Mouse (Mus musculus) liver, postnatal 0 days (tissue): ENCODE data around the gene Cdc42ep3. TPM values are rescaled to one million over a fixed set of nuclear protein-coding genes. Genes with fewer than 3 reads are reported as not detected.

Experiments
- ATAC-seq: fragments of 200-750 bp; cut with Nextera tagmentation; 2 replicates; pipeline ENCODE4 v1.8.0; 2017; ENCODE audit warnings: mild to moderate bottlenecking, moderate library complexity
- DNase-seq: peaks from one replicate; pipeline ENCODE4 v3.0.0-alpha.2; 2016
- H3K27ac ChIP-seq: fragments of 300-500 bp; sonication (generic); 2 replicates; pipeline ENCODE4 v1.5.1; 2014; ENCODE audit warnings: antibody characterized with exemption, moderate library complexity, mild to moderate bottlenecking, low read depth
- H3K27me3 ChIP-seq: fragments of 300-500 bp; sonication (generic); 2 replicates; pipeline ENCODE4 v1.6.1; 2014; ENCODE audit warnings: low read length, control low read depth, mixed read lengths; ENCODE audit not compliant: insufficient read depth
- H3K36me3 ChIP-seq: fragments of 300-500 bp; sonication (generic); replicated peaks from 2 replicates; pipeline ENCODE4 v1.6.1; 2014; ENCODE audit warnings: mild to moderate bottlenecking, control low read depth, low read length, moderate library complexity, mixed read lengths; ENCODE audit not compliant: insufficient read depth
- H3K4me1 ChIP-seq: fragments of 300-500 bp; sonication (generic); 2 replicates; pipeline ENCODE4 v1.6.1; 2014; ENCODE audit warnings: antibody characterized with exemption, mild to moderate bottlenecking, control low read depth; ENCODE audit not compliant: insufficient read depth
- H3K4me2 ChIP-seq: fragments of 300-500 bp; sonication (generic); 2 replicates; pipeline ENCODE4 v1.6.1; 2014; ENCODE audit warnings: low read depth, mild to moderate bottlenecking, low read length, moderate library complexity, mixed read lengths
- H3K4me3 ChIP-seq: fragments of 300-500 bp; sonication (generic); 2 replicates; pipeline ENCODE4 v1.5.1; 2014; ENCODE audit warnings: low read depth, low read length
- H3K9ac ChIP-seq: fragments of 300-500 bp; sonication (generic); replicated peaks from 2 replicates; pipeline ENCODE4 v1.6.1; 2014; ENCODE audit warnings: mild to moderate bottlenecking, moderate library complexity
- H3K9me3 ChIP-seq: fragments of 300-500 bp; sonication (generic); 2 replicates; pipeline ENCODE4 v1.6.1; 2016; ENCODE audit warnings: mild to moderate bottlenecking, control low read depth, low read length, mixed read lengths
- CTCF ChIP-seq: sonication (generic); IDR thresholded peaks from 2 replicates; pipeline ENCODE4 v1.5.1; 2016; ENCODE audit warnings: antibody characterized with exemption, low read depth
- EP300 ChIP-seq: IDR thresholded peaks from 2 replicates; pipeline ENCODE4 v1.6.1; 2016; ENCODE audit warnings: antibody characterized with exemption, low read depth, mild to moderate bottlenecking
- whole genome bisulfite sequencing: fragments of 180-500 bp; shearing (Covaris S2); extraction: QIAGEN DNeasy Blood & Tissue Kit; methylation state at CpG from one replicate; pipeline ENCODE4 v1.1.7; 2014; ENCODE audit not compliant: insufficient replicate concordance; 5-methylcytosine and 5-hydroxymethylcytosine counted together
- polyA plus RNA-seq: library from polyadenylated mRNA; unstranded; fragments of >200 nt; fragmentation: Nextera tagmentation; extraction: Ambion mirVana; gene quantifications from 2 replicates; pipeline ENCODE4 v1.2.1, GENCODE M21; 2015

Gene Cdc42ep3
- polyA plus RNA-seq, 1 experiment from 2014 or later = 32.7 TPM

DNA sequence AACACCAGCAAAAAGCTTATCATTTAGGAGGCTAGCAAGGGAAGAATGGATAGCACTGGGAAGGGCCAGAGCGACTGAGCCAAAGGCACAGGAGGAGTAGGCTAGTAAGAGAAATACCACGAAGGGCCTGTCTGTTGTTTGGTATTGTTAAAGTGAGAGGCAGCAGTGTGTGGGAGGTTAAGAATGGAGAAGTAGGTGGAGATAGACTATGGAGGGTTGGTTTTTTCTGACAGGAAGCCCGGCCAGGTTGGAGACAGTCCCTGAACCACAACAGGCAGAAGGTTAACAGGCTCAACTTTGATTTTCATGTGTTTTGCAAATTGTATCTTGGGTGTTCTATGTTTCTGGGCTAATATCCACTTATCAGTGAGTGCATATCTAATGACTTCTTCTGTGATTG is 26.6 kb upstream of the Cdc42ep3 start:
- Histone ChIP-seq H3K27me3 (no peaks in the 10 kb centered on the region), H3K9me3 (no peaks in the 10 kb centered on the region), H3K4me3 (no peak overlapping the region), H3K4me2 (no peak overlapping the region), H3K36me3 (no peaks in the 10 kb centered on the region), H3K9ac (no peak overlapping the region), H3K4me1 (no peaks in the 10 kb centered on the region), H3K27ac (no peak overlapping the region)
- TF ChIP-seq EP300 (no peak), CTCF (no peak)
- WGBS = 44% methylated on average over 3 of the region's 3 CpGs
- DNase-seq = no peak
- no peak for ATAC-seq

DNA sequence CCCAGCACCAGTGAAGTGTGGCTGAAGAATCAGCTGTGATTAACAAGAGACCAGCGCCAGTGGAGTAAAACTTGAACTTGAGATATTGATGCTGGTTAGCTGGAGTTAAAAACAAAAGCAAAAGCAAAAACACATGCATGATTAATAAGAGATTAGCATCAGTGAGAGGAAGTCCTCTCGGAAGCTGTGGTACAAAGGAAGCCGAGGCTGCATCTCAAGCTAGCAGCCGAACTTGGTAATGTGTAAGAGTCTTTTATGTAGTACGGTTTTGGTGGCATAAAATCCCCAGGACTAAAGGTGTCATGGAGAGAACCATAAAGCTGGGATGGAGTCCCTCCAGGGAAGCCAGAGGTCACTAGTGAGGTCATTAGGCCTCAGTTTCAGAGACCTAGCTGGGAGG is 24.3 kb upstream of the Cdc42ep3 start:
- WGBS = 42% methylated on average over 5 of the region's 5 CpGs
- Histone ChIP-seq H3K4me2 (no peak overlapping the region), H3K4me3 (no peak overlapping the region), H3K36me3 (no peaks in the 10 kb centered on the region), H3K9me3 (no peaks in the 10 kb centered on the region), H3K9ac (no peak overlapping the region), H3K27ac (no peak overlapping the region), H3K27me3 (no peaks in the 10 kb centered on the region), H3K4me1 (no peaks in the 10 kb centered on the region)
- no peak for ATAC-seq
- no peak for DNase-seq
- TF ChIP-seq EP300 = no peak
- TF ChIP-seq CTCF = no peak

DNA sequence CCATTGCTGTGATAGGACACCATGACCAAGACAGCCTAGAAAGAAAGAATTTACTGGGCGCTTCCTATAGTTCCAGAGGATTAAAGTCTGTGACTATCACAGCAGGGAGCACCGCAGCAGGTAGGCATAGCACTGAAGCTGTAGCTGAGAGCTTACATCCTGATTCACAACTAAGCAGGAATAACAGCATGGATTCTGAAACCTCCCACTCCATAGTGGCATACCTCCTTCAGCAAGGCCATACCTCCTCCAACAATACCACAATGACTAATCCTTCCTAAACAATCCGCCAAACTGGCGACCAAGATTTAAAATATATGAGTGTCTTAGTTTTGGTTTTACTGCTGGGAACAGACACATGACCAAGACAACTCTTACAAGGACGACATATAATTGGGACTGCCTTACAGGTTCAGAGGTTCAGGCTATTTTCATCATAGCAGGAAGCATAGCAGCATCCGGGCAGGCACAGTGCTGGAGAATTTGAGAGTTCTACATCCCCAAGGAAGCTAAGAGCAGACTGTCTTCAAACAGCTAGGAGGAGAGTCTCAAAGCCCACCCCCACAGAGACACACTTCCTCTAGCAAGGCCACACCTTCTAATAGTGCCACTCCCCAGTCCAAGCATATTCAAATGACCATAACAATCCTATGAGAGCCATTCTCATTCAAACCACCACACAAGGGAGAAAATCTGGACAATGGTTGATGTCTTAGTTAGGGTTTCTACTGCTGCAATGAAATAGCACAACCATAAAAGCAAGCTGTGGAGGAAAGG is 21.7 kb upstream of the Cdc42ep3 start:
- no peaks in the 10 kb centered on the region for H3K36me3 ChIP-seq
- H3K9ac ChIP-seq = no peak overlapping the region
- H3K4me1 ChIP-seq = no peaks in the 10 kb centered on the region
- 63% methylated on average over 6 of the region's 6 CpGs for WGBS
- H3K4me2 ChIP-seq = no peak overlapping the region
- TF ChIP-seq CTCF (no peak), EP300 (no peak)
- H3K4me3 ChIP-seq = no peak overlapping the region
- no peaks in the 10 kb centered on the region for H3K9me3 ChIP-seq
- H3K27me3 ChIP-seq = no peaks in the 10 kb centered on the region
- no peak for DNase-seq
- no peak for ATAC-seq
- no peak overlapping the region for H3K27ac ChIP-seq

DNA sequence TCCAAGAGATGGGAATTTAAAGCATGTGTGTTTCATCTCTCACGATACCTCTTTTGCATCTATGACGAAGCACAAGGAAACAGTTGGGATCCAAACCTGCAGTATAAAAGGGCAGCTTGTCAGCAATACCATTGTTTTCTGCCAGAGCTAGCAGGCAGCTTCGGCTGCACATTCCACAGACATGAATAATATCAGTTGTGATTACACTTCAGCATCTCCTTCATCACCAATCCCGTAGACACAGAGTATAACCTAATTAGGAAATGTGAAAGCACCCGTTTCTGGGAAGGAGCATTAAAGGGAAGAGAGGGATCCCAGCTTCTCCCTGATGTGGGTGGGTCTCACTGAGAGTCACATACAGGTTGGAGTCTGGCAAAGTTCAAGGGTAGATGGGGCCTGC is 18.1 kb upstream of the Cdc42ep3 start:
- TF ChIP-seq CTCF (no peak), EP300 (no peak)
- H3K9me3 ChIP-seq = no peaks in the 10 kb centered on the region
- 66% methylated on average over 5 of the region's 5 CpGs for WGBS

DNA sequence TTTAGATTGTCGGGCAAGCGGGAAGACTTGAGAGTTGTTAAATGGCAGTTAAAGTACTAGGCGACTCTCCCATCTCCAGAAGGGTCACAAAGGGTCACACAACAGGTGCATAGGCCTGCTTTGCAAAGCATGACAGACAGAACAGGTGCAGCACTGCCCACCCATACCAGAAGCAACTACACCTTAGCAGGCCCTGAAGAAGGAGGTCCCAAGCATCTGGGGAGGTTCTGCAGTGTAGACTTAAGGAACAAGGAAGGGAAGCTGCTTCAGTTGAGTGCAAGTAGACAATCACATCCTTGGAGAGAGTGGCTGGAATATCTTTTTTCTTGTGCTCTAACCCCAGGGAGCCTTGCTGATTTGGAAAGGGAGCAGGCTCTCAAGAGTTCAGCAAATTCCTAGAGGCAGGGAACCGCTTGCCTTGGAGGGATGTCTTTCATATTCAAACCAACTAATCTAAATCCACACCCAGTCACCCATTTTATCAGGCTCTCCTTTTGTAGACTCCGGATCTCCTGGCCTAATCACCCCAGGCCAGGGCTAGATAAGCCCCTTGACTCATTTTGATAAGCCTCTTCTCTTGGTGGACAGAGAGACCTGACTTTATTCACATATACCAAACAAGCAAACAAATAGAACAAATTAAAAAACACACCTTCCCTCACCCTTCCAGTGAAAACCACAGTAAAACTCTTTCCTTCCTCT is 10.0 kb upstream of the Cdc42ep3 start:
- DNase-seq = peak; percentile 27
- Histone ChIP-seq H3K4me1 (peaks cover 17% of the 10 kb centered on the region), H3K4me2 (peak overlapping the region; percentile 61), H3K36me3 (no peaks in the 10 kb centered on the region), H3K4me3 (peak overlapping the region; percentile 12; the same call in 1 of the 2 replicates), H3K27me3 (no peaks in the 10 kb centered on the region), H3K9me3 (no peaks in the 10 kb centered on the region), H3K27ac (peak overlapping the region; percentile 9; the same call in 1 of the 2 replicates), H3K9ac (no peak overlapping the region)
- no peak for TF ChIP-seq CTCF
- TF ChIP-seq EP300 = peak; percentile 97
- 42% methylated on average over 5 of the region's 5 CpGs for WGBS
- peak; percentile 69 for ATAC-seq

More for the DNA sequence above, 18.1 kb upstream of the Cdc42ep3 start:
- Histone ChIP-seq H3K4me3 (no peak overlapping the region), H3K27me3 (no peaks in the 10 kb centered on the region), H3K9ac (no peak overlapping the region), H3K27ac (no peak overlapping the region), H3K4me2 (no peak overlapping the region), H3K36me3 (no peaks in the 10 kb centered on the region), H3K4me1 (no peaks in the 10 kb centered on the region)
- ATAC-seq (no peak), DNase-seq (no peak)

DNA sequence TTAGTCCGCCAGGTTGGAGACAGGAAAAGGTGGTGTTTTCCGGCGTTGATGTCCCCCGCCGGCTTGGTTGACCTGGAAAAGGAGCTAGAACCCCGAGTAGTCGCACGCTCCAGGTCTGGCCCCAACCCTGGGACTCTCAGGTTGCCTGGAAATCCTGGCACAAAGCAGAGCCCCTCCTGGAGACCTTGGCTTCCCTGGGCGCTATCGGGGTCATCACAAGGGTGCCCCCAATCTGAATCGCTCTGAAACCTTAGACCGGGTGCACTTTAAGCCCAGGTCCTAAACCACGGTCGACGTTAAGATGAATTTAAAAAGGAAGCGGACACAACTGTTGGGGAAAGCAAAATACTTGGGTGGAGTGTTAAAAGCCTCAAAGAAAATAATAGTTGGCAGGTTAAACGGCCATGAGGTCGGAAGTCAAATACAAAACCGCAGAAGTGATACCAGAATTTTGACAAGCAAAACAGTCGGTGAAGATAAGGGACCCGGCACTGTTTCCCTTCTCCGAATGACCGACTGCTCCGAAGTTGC is 1.2 kb upstream of the Cdc42ep3 start:
- TF ChIP-seq CTCF (no peak), EP300 (peak; percentile 22; the same call in 1 of the 2 replicates)
- peak; percentile 4; the same call in 1 of the 2 replicates for ATAC-seq

More for the DNA sequence above, 1.2 kb upstream of the Cdc42ep3 start:
- Histone ChIP-seq H3K4me1 (peaks cover 33% of the 10 kb centered on the region), H3K27me3 (peaks cover 25% of the 10 kb centered on the region), H3K27ac (peak overlapping the region; percentile 92), H3K4me2 (peak overlapping the region; percentile 100), H3K36me3 (0 out of 2 replicates have a peak, but pooled peaks cover 3% of the 10 kb centered on the region), H3K9me3 (no peaks in the 10 kb centered on the region), H3K4me3 (peak overlapping the region; percentile 81), H3K9ac (peak overlapping the region; percentile 91)
- 3% methylated on average over 24 of the region's 24 CpGs for WGBS
- DNase-seq = peak; percentile 39
